Comparison of ENCODE assay signal across 8 mouse cellular contexts in genomic region chr5:24602751-24603343, GRCm38 (mm10). TPM values are rescaled to one million over a fixed set of nuclear protein-coding genes. Genes with fewer than 3 reads are reported as not detected.
DNase-seq lines count a peak whose midpoint lies in the region; ATAC-seq and TF ChIP-seq lines count a peak whose summit lies in the region.

No protein-coding gene starts in this region.

- H3K27me3 ChIP-seq in embryonic facial prominence, embryonic 14.5 days (replicated peaks; ENCODE audit: control insufficient read depth, insufficient read depth, low read length): no peaks in the 10 kb centered on the region
- H3K27me3 ChIP-seq in heart, embryonic 14.5 days (ENCODE audit: control insufficient read depth, insufficient read depth, low read length): no peaks in the 10 kb centered on the region
- H3K27me3 ChIP-seq in kidney, postnatal 0 days (ENCODE audit: insufficient read depth, low read length): peaks cover 4% of the 10 kb centered on the region; the same call in 1 of the 2 replicates
- H3K27me3 ChIP-seq in stomach, postnatal 0 days (ENCODE audit: control insufficient read depth, insufficient read depth, low read length): no peaks in the 10 kb centered on the region

- peak; percentile 63 for DNase-seq in ES-CJ7 (ENCODE audit: low read depth, low spot score)
- DNase-seq in adrenal gland, postnatal 25 days: peak; percentile 86
- peak; percentile 95 for DNase-seq in embryonic facial prominence, embryonic 14.5 days (ENCODE audit: low spot score)
- DNase-seq in kidney, postnatal 0 days (ENCODE audit: low spot score): peak; percentile 95
- DNase-seq in lung, postnatal 25 days (ENCODE audit: low spot score): peak; percentile 91
- DNase-seq in stomach, postnatal 0 days (ENCODE audit: low spot score): peak; percentile 85

- no peaks in the 10 kb centered on the region for H3K36me3 ChIP-seq in embryonic facial prominence, embryonic 14.5 days (ENCODE audit: control insufficient read depth, insufficient read depth, low read length)
- H3K36me3 ChIP-seq in heart, embryonic 14.5 days (ENCODE audit: control insufficient read depth, insufficient read depth, low read length): no peaks in the 10 kb centered on the region
- no peaks in the 10 kb centered on the region for H3K36me3 ChIP-seq in kidney, postnatal 0 days (ENCODE audit: insufficient read depth, low read length)
- H3K36me3 ChIP-seq in stomach, postnatal 0 days (ENCODE audit: control insufficient read depth, insufficient read depth, low read length): no peaks in the 10 kb centered on the region

- peak overlapping the region; percentile 94 for H3K4me2 ChIP-seq in embryonic facial prominence, embryonic 14.5 days (ENCODE audit: low read depth, low read length)
- peak overlapping the region; percentile 91 for H3K4me2 ChIP-seq in heart, embryonic 14.5 days (ENCODE audit: low read length)
- peak overlapping the region; percentile 93 for H3K4me2 ChIP-seq in kidney, postnatal 0 days (ENCODE audit: low read length)
- peak overlapping the region; percentile 94 for H3K4me2 ChIP-seq in stomach, postnatal 0 days (replicated peaks; ENCODE audit: low read depth)

- peak; percentile 45 for ATAC-seq in embryonic facial prominence, embryonic 14.5 days (ENCODE audit: low read depth)
- ATAC-seq in heart, embryonic 14.5 days (ENCODE audit: insufficient number of reproducible peaks, insufficient read depth, low FRiP score, low read depth): peak; percentile 49
- ATAC-seq in kidney, postnatal 0 days (replicated peaks; ENCODE audit: low FRiP score, low read depth): peak; percentile 47
- ATAC-seq in stomach, postnatal 0 days (ENCODE audit: low FRiP score, low TSS enrichment): peak; percentile 60
- no peak for ATAC-seq in monocyte, adult 5-6 weeks (replicated peaks; ENCODE audit: insufficient number of reproducible peaks, low FRiP score, low TSS enrichment, poor library complexity, severe bottlenecking)

- 2% methylated on average over 16 of the region's 16 CpGs for WGBS in embryonic facial prominence, embryonic 14.5 days
- WGBS in heart, embryonic 14.5 days: 2% methylated on average over 16 of the region's 16 CpGs
- 2% methylated on average over 16 of the region's 16 CpGs for WGBS in kidney, postnatal 0 days
- WGBS in stomach, postnatal 0 days: 2% methylated on average over 16 of the region's 16 CpGs

- no peaks in the 10 kb centered on the region for H3K9me3 ChIP-seq in embryonic facial prominence, embryonic 14.5 days (ENCODE audit: control insufficient read depth, low read length)
- H3K9me3 ChIP-seq in heart, embryonic 14.5 days (ENCODE audit: control insufficient read depth, low read length): no peaks in the 10 kb centered on the region
- no peaks in the 10 kb centered on the region for H3K9me3 ChIP-seq in kidney, postnatal 0 days (replicated peaks; ENCODE audit: low read length)
- no peaks in the 10 kb centered on the region for H3K9me3 ChIP-seq in stomach, postnatal 0 days (ENCODE audit: control insufficient read depth, low read length)

- H3K4me1 ChIP-seq in embryonic facial prominence, embryonic 14.5 days (ENCODE audit: control insufficient read depth, insufficient read depth, low read length): peaks cover 55% of the 10 kb centered on the region
- H3K4me1 ChIP-seq in heart, embryonic 14.5 days (ENCODE audit: control insufficient read depth in 2 of 2, insufficient read depth in 2 of 2, low read length in 2 of 2): peaks cover 47 to 65% of the 10 kb centered on the region in 2 experiments
- peaks cover 51% of the 10 kb centered on the region for H3K4me1 ChIP-seq in kidney, postnatal 0 days (replicated peaks; ENCODE audit: insufficient read depth, low read length)
- peaks cover 23% of the 10 kb centered on the region for H3K4me1 ChIP-seq in stomach, postnatal 0 days (replicated peaks; ENCODE audit: control insufficient read depth, insufficient read depth)

- peak overlapping the region; percentile 57 for H3K4me3 ChIP-seq in embryonic facial prominence, embryonic 14.5 days (ENCODE audit: low read depth, low read length)
- peak overlapping the region; percentile 71 to 84 for H3K4me3 ChIP-seq in heart, embryonic 14.5 days (ENCODE audit: control insufficient read depth in 1 of 2, insufficient read depth in 1 of 2, low read depth in 1 of 2, low read length in 2 of 2)
- H3K4me3 ChIP-seq in kidney, postnatal 0 days (replicated peaks; ENCODE audit: low read depth, low read length): peak overlapping the region; percentile 59
- peak overlapping the region; percentile 62 for H3K4me3 ChIP-seq in stomach, postnatal 0 days (ENCODE audit: low read depth, low read length)

- peak overlapping the region; percentile 89 for H3K9ac ChIP-seq in embryonic facial prominence, embryonic 14.5 days (ENCODE audit: low read depth, low read length)
- H3K9ac ChIP-seq in heart, embryonic 14.5 days (ENCODE audit: low read length): peak overlapping the region; percentile 95
- H3K9ac ChIP-seq in kidney, postnatal 0 days (ENCODE audit: low read depth, low read length): peak overlapping the region; percentile 77
- peak overlapping the region; percentile 87 for H3K9ac ChIP-seq in stomach, postnatal 0 days (ENCODE audit: low read length)

- TF ChIP-seq CTCF in kidney, postnatal 0 days (IDR thresholded peaks at IDR 0.05; ENCODE audit: low read depth): no peak
- no peak for TF ChIP-seq CTCF in stomach, postnatal 0 days (IDR thresholded peaks at IDR 0.05; ENCODE audit: low read depth)

- no peak for TF ChIP-seq EP300 in stomach, postnatal 0 days (optimal IDR thresholded peaks at IDR 0.05)

- H3K27ac ChIP-seq in embryonic facial prominence, embryonic 14.5 days (replicated peaks; ENCODE audit: low read depth, low read length): peak overlapping the region; percentile 100
- peak overlapping the region; percentile 99 to 100 for H3K27ac ChIP-seq in heart, embryonic 14.5 days (replicated peaks in 1 of 2; ENCODE audit: control insufficient read depth in 1 of 2, insufficient read depth in 1 of 2, low read depth in 2 of 2, low read length in 2 of 2)
- H3K27ac ChIP-seq in kidney, postnatal 0 days: peak overlapping the region; percentile 98
- peak overlapping the region; percentile 98 for H3K27ac ChIP-seq in stomach, postnatal 0 days (replicated peaks)

RNA-seq across cellular contexts. Expression of gene Chpf2, which starts 16.3 kb away (rescaled TPM):
- total RNA-seq in adrenal gland, postnatal 25 days (2021): 40.7 and 66.4 TPM in 2 replicates
- polyA plus RNA-seq in embryonic facial prominence, embryonic 14.5 days (2014; fragmentation: Nextera tagmentation; extraction: Ambion mirVana): 21.2 and 23.4 TPM in 2 replicates
- polyA plus RNA-seq in heart, embryonic 14.5 days (2014; fragmentation: Nextera tagmentation; extraction: Ambion mirVana): 8.6 and 8.9 TPM in 2 replicates
- polyA plus RNA-seq in kidney, postnatal 0 days (2015; fragmentation: Nextera tagmentation; extraction: Ambion mirVana): 26.0 and 27.6 TPM in 2 replicates
- 18.2 and 19.2 TPM in 2 replicates for polyA plus RNA-seq in stomach, postnatal 0 days (2015; fragmentation: Nextera tagmentation; extraction: Ambion mirVana)
- 13.2 to 33.8 TPM (median 15.2 TPM) in 3 replicates for total RNA-seq in monocyte, adult 5-6 weeks (2017)

RNA-seq across cellular contexts. Expression of gene Smarcd3, which starts 21.4 kb away (rescaled TPM):
- total RNA-seq in adrenal gland, postnatal 25 days (2021): 14.5 and 18.7 TPM in 2 replicates
- 48.9 and 54.7 TPM in 2 replicates for polyA plus RNA-seq in embryonic facial prominence, embryonic 14.5 days (2014; fragmentation: Nextera tagmentation; extraction: Ambion mirVana)
- 71.0 and 78.4 TPM in 2 replicates for polyA plus RNA-seq in heart, embryonic 14.5 days (2014; fragmentation: Nextera tagmentation; extraction: Ambion mirVana)
- 16.4 and 19.7 TPM in 2 replicates for polyA plus RNA-seq in kidney, postnatal 0 days (2015; fragmentation: Nextera tagmentation; extraction: Ambion mirVana)
- polyA plus RNA-seq in stomach, postnatal 0 days (2015; fragmentation: Nextera tagmentation; extraction: Ambion mirVana): 13.3 and 17.8 TPM in 2 replicates
- total RNA-seq in monocyte, adult 5-6 weeks (2017): 1.3 to 8.1 TPM (median 3.0 TPM) in 3 replicates

RNA-seq across cellular contexts. Expression of gene Abcf2, which starts 25.6 kb away (rescaled TPM):
- total RNA-seq in adrenal gland, postnatal 25 days (2021): 74.1 and 76.8 TPM in 2 replicates
- 83.7 and 96.3 TPM in 2 replicates for polyA plus RNA-seq in embryonic facial prominence, embryonic 14.5 days (2014; fragmentation: Nextera tagmentation; extraction: Ambion mirVana)
- polyA plus RNA-seq in heart, embryonic 14.5 days (2014; fragmentation: Nextera tagmentation; extraction: Ambion mirVana): 57.4 and 60.8 TPM in 2 replicates
- 74.4 and 79.6 TPM in 2 replicates for polyA plus RNA-seq in kidney, postnatal 0 days (2015; fragmentation: Nextera tagmentation; extraction: Ambion mirVana)
- 45.2 and 45.3 TPM in 2 replicates for polyA plus RNA-seq in stomach, postnatal 0 days (2015; fragmentation: Nextera tagmentation; extraction: Ambion mirVana)
- 33.8 to 45.3 TPM (median 42.1 TPM) in 3 replicates for total RNA-seq in monocyte, adult 5-6 weeks (2017)

RNA-seq across cellular contexts. Expression of gene 4931409K22Rik, which starts 46.2 kb away (rescaled TPM):
- total RNA-seq in adrenal gland, postnatal 25 days (2021): not detected in 2 replicates
- polyA plus RNA-seq in embryonic facial prominence, embryonic 14.5 days (2014; fragmentation: Nextera tagmentation; extraction: Ambion mirVana): not detected in 2 replicates
- polyA plus RNA-seq in heart, embryonic 14.5 days (2014; fragmentation: Nextera tagmentation; extraction: Ambion mirVana): not detected in 2 replicates
- polyA plus RNA-seq in kidney, postnatal 0 days (2015; fragmentation: Nextera tagmentation; extraction: Ambion mirVana): 0.12 and 0.19 TPM in 2 replicates
- polyA plus RNA-seq in stomach, postnatal 0 days (2015; fragmentation: Nextera tagmentation; extraction: Ambion mirVana): 0.08 TPM in 1 of 2 replicates, not detected in the other
- not detected in 3 replicates for total RNA-seq in monocyte, adult 5-6 weeks (2017)
